Mouse (Mus musculus): ENCODE data around the gene Mrpl27. TPM values are rescaled to one million over a fixed set of nuclear protein-coding genes. Genes with fewer than 3 reads are reported as not detected.
"Not testable (repeated sequence)": the region's sequence is repeated elsewhere in the genome, so short reads cannot be mapped to it uniquely, and the experiment has no call there.

Gene Mrpl27
- polyA plus RNA-seq, 1 experiment from 2014 or later, result 139 TPM

- Histone ChIP-seq H3K36me3 (no peaks in the 10 kb centered on the region), H3K4me3 (peak overlapping the region; percentile 95), H3K27me3 (no peaks in the 10 kb centered on the region), H3K4me2 (replicated peaks) (peak overlapping the region; percentile 78), H3K27ac (peak overlapping the region; percentile 96; the same call in 1 of the 2 replicates), H3K9me3 (no peaks in the 10 kb centered on the region), H3K4me1 (peaks cover 35% of the 10 kb centered on the region), H3K9ac (peak overlapping the region; percentile 97)
- WGBS, result 47% methylated on average over 4 of the region's 4 CpGs
- ATAC-seq (ENCODE audit: insufficient number of reproducible peaks, insufficient read depth, low FRiP score, low TSS enrichment), result 0 out of 2 replicates have a peak, but pooled peaks have one; percentile 8
Measured at GRCm38 (mm10) chr11:94676308-94676707, 22.7 kb downstream of the Mrpl27 start.

- peaks cover 35% of the 10 kb centered on the region for H3K4me1 ChIP-seq
- H3K27me3 ChIP-seq, result no peaks in the 10 kb centered on the region
- ATAC-seq (ENCODE audit: insufficient number of reproducible peaks, insufficient read depth, low FRiP score, low TSS enrichment), result peak; percentile 89
- peak within 1 kb of the TSS; percentile 95 for H3K4me3 ChIP-seq
- peak within 1 kb of the TSS; percentile 78 for H3K4me2 ChIP-seq (replicated peaks)
- no peaks in the 10 kb centered on the region for H3K9me3 ChIP-seq
- H3K27ac ChIP-seq, result peak within 1 kb of the TSS; percentile 96
- WGBS, result under 1% methylated on average over 78 of the region's 82 CpGs
- no peaks in the 10 kb centered on the region for H3K36me3 ChIP-seq
- H3K9ac ChIP-seq, result peak within 1 kb of the TSS; percentile 97
Measured at GRCm38 (mm10) chr11:94676754-94677606, 23.4 kb downstream of the Mrpl27 start, which contains the start of gene Xylt2. Xylt2 (minus strand) TSS chr11:94677515.

GRCm38 (mm10) chr11:94677607-94678145, 24.1 kb downstream of the Mrpl27 start:
- peak overlapping the region; percentile 78 for H3K4me2 ChIP-seq (replicated peaks)
- no peaks in the 10 kb centered on the region for H3K27me3 ChIP-seq
- H3K4me1 ChIP-seq, result peaks cover 35% of the 10 kb centered on the region
- H3K9ac ChIP-seq, result peak overlapping the region; percentile 20; the same call in 1 of the 2 replicates
- peak overlapping the region; percentile 96 for H3K27ac ChIP-seq
- WGBS, result 29% methylated on average over 15 of the region's 15 CpGs
- H3K36me3 ChIP-seq, result no peaks in the 10 kb centered on the region
- H3K9me3 ChIP-seq, result no peaks in the 10 kb centered on the region
- H3K4me3 ChIP-seq, result peak overlapping the region; percentile 95
- ATAC-seq (ENCODE audit: insufficient number of reproducible peaks, insufficient read depth, low FRiP score, low TSS enrichment), result no peak

- no peak overlapping the region for H3K4me2 ChIP-seq (replicated peaks)
Measured at GRCm38 (mm10) chr11:94680639-94681038, 27.1 kb downstream of the Mrpl27 start.

GRCm38 (mm10) chr11:94681640-94682039, 28.1 kb downstream of the Mrpl27 start:
- Histone ChIP-seq H3K4me3 (no peak overlapping the region), H3K9ac (no peak overlapping the region), H3K27me3 (no peaks in the 10 kb centered on the region), H3K36me3 (no peaks in the 10 kb centered on the region), H3K9me3 (no peaks in the 10 kb centered on the region), H3K4me1 (peaks cover 9% of the 10 kb centered on the region; the same call in 1 of the 2 replicates), H3K27ac (no peak overlapping the region), H3K4me2 (replicated peaks) (no peak overlapping the region)
- 80% methylated on average over 4 of the region's 4 CpGs for WGBS
- no peak for ATAC-seq (ENCODE audit: insufficient number of reproducible peaks, insufficient read depth, low FRiP score, low TSS enrichment)

More at GRCm38 (mm10) chr11:94680639-94681038, 27.1 kb downstream of the Mrpl27 start:
- Histone ChIP-seq H3K27ac (no peak overlapping the region), H3K9ac (no peak overlapping the region), H3K27me3 (no peaks in the 10 kb centered on the region), H3K4me1 (peaks cover 18% of the 10 kb centered on the region), H3K9me3 (no peaks in the 10 kb centered on the region), H3K4me3 (no peak overlapping the region), H3K36me3 (no peaks in the 10 kb centered on the region)
- ATAC-seq (ENCODE audit: insufficient number of reproducible peaks, insufficient read depth, low FRiP score, low TSS enrichment), result no peak

- ATAC-seq (ENCODE audit: insufficient number of reproducible peaks, insufficient read depth, low FRiP score, low TSS enrichment), result no peak
- Histone ChIP-seq H3K27ac (no peak overlapping the region), H3K4me3 (no peak overlapping the region), H3K27me3 (no peaks in the 10 kb centered on the region), H3K4me2 (replicated peaks) (no peak overlapping the region), H3K4me1 (peaks cover 9% of the 10 kb centered on the region; the same call in 1 of the 2 replicates), H3K9me3 (no peaks in the 10 kb centered on the region), H3K36me3 (no peaks in the 10 kb centered on the region), H3K9ac (no peak overlapping the region)
- 76% methylated on average over 7 of the region's 7 CpGs for WGBS
Measured at GRCm38 (mm10) chr11:94682427-94682826, 28.9 kb downstream of the Mrpl27 start.

GRCm38 (mm10) chr11:94687178-94687577, 33.6 kb downstream of the Mrpl27 start:
- H3K4me1 ChIP-seq, result no peaks in the 10 kb centered on the region
- no peak overlapping the region for H3K27ac ChIP-seq
- no peaks in the 10 kb centered on the region for H3K27me3 ChIP-seq
- H3K9ac ChIP-seq, result no peak overlapping the region
- no peak overlapping the region for H3K4me3 ChIP-seq
- no peaks in the 10 kb centered on the region for H3K36me3 ChIP-seq
- no peak overlapping the region for H3K4me2 ChIP-seq (replicated peaks)
- H3K9me3 ChIP-seq, result no peaks in the 10 kb centered on the region
- no peak for ATAC-seq (ENCODE audit: insufficient number of reproducible peaks, insufficient read depth, low FRiP score, low TSS enrichment)
- 83% methylated on average over 6 of the region's 6 CpGs for WGBS

- not testable (repeated sequence) for H3K4me1 ChIP-seq; H3K27me3 ChIP-seq; H3K27ac ChIP-seq; ATAC-seq (ENCODE audit: insufficient number of reproducible peaks, insufficient read depth, low FRiP score, low TSS enrichment); H3K36me3 ChIP-seq; H3K9ac ChIP-seq; H3K9me3 ChIP-seq; H3K4me2 ChIP-seq (replicated peaks); H3K4me3 ChIP-seq
Measured at GRCm38 (mm10) chr11:94692502-94692901, 38.9 kb downstream of the Mrpl27 start.

GRCm38 (mm10) chr11:94695508-94695907, 41.9 kb downstream of the Mrpl27 start:
- no peaks in the 10 kb centered on the region for H3K9me3 ChIP-seq
- H3K27ac ChIP-seq, result no peak overlapping the region
- no peak overlapping the region for H3K9ac ChIP-seq
- WGBS, result 69% methylated on average over 6 of the region's 6 CpGs
- no peak overlapping the region for H3K4me3 ChIP-seq
- ATAC-seq (ENCODE audit: insufficient number of reproducible peaks, insufficient read depth, low FRiP score, low TSS enrichment), result no peak
- H3K4me1 ChIP-seq, result no peaks in the 10 kb centered on the region
- no peak overlapping the region for H3K4me2 ChIP-seq (replicated peaks)
- H3K27me3 ChIP-seq, result no peaks in the 10 kb centered on the region
- no peaks in the 10 kb centered on the region for H3K36me3 ChIP-seq

- 85% methylated on average over 2 of the region's 2 CpGs for WGBS
- no peaks in the 10 kb centered on the region for H3K9me3 ChIP-seq
- H3K27me3 ChIP-seq, result no peaks in the 10 kb centered on the region
- no peak overlapping the region for H3K27ac ChIP-seq
- no peak overlapping the region for H3K4me2 ChIP-seq (replicated peaks)
- no peaks in the 10 kb centered on the region for H3K36me3 ChIP-seq
- no peak overlapping the region for H3K4me3 ChIP-seq
- no peak for ATAC-seq (ENCODE audit: insufficient number of reproducible peaks, insufficient read depth, low FRiP score, low TSS enrichment)
- H3K9ac ChIP-seq, result no peak overlapping the region
- peaks cover 6% of the 10 kb centered on the region for H3K4me1 ChIP-seq
Measured at GRCm38 (mm10) chr11:94697140-94697539, 43.6 kb downstream of the Mrpl27 start.

- Histone ChIP-seq H3K9ac (no peak overlapping the region; the same call in 1 of the 2 replicates), H3K4me1 (peaks cover 8% of the 10 kb centered on the region), H3K27me3 (no peaks in the 10 kb centered on the region), H3K4me3 (no peak overlapping the region), H3K4me2 (replicated peaks) (no peak overlapping the region), H3K9me3 (no peaks in the 10 kb centered on the region), H3K27ac (no peak overlapping the region), H3K36me3 (no peaks in the 10 kb centered on the region)
- ATAC-seq (ENCODE audit: insufficient number of reproducible peaks, insufficient read depth, low FRiP score, low TSS enrichment), result no peak
- 49% methylated on average over 13 of the region's 13 CpGs for WGBS
Measured at GRCm38 (mm10) chr11:94697703-94698464, 44.3 kb downstream of the Mrpl27 start.
